Mouse (Mus musculus): Measurements from ENCODE around the gene Cysrt1.

Gene Cysrt1

GRCm38 (mm10) chr2:25234551-25235220, 7.6 kb downstream of the Cysrt1 start:
- DNase-seq (ENCODE audit: low spot score), result no peak

- no peak for DNase-seq (ENCODE audit: low spot score)
Observed at GRCm38 (mm10) chr2:25234050-25234449, 8.2 kb downstream of the Cysrt1 start, which contains the start of gene Slc34a3. Gene Slc34a3 (minus strand): TSS chr2:25234364.

GRCm38 (mm10) chr2:25233421-25233820, 8.8 kb downstream of the Cysrt1 start:
- DNase-seq (ENCODE audit: low spot score), result no peak

GRCm38 (mm10) chr2:25231038-25231437, 11.2 kb downstream of the Cysrt1 start:
- no peak for DNase-seq (ENCODE audit: low spot score)

- no peak for DNase-seq (ENCODE audit: low spot score)
Observed at GRCm38 (mm10) chr2:25230581-25230980, 11.7 kb downstream of the Cysrt1 start.

- no peak for DNase-seq (ENCODE audit: low spot score)
Observed at GRCm38 (mm10) chr2:25229582-25229981, 12.7 kb downstream of the Cysrt1 start.

- no peak for DNase-seq (ENCODE audit: low spot score)
Observed at GRCm38 (mm10) chr2:25228995-25229530, 13.2 kb downstream of the Cysrt1 start.

- DNase-seq (ENCODE audit: low spot score), result peak; percentile 91
Observed at GRCm38 (mm10) chr2:25228431-25228889, 13.8 kb downstream of the Cysrt1 start.

- DNase-seq (ENCODE audit: low spot score), result no peak
Observed at GRCm38 (mm10) chr2:25227406-25227805, 14.8 kb downstream of the Cysrt1 start.

GRCm38 (mm10) chr2:25226864-25227263, 15.4 kb downstream of the Cysrt1 start:
- no peak for DNase-seq (ENCODE audit: low spot score)

- no peak for DNase-seq (ENCODE audit: low spot score)
Observed at GRCm38 (mm10) chr2:25225811-25226379, 16.4 kb downstream of the Cysrt1 start.

GRCm38 (mm10) chr2:25224766-25225752, 17.2 kb downstream of the Cysrt1 start:
- DNase-seq (ENCODE audit: low spot score), result peak; percentile 99

GRCm38 (mm10) chr2:25224492-25224765, 17.8 kb downstream of the Cysrt1 start, which contains the start of gene Tubb4b:
Gene Tubb4b (minus strand): TSS chr2:25224702.
- no peak for DNase-seq (ENCODE audit: low spot score)

GRCm38 (mm10) chr2:25223681-25224491, 18.4 kb downstream of the Cysrt1 start:
- DNase-seq (ENCODE audit: low spot score), result peak; percentile 76

GRCm38 (mm10) chr2:25221331-25221772, 20.9 kb downstream of the Cysrt1 start:
- DNase-seq (ENCODE audit: low spot score), result no peak

- DNase-seq (ENCODE audit: low spot score), result no peak
Observed at GRCm38 (mm10) chr2:25218445-25218844, 23.8 kb downstream of the Cysrt1 start, which contains the start of gene Fam166a. Gene Fam166a (plus strand): TSS chr2:25218745.

GRCm38 (mm10) chr2:25217666-25218065, 24.6 kb downstream of the Cysrt1 start:
- DNase-seq (ENCODE audit: low spot score), result no peak

- DNase-seq (ENCODE audit: low spot score), result no peak
Observed at GRCm38 (mm10) chr2:25214444-25214843, 27.8 kb downstream of the Cysrt1 start, which contains the start of gene Stpg3. Gene Stpg3 (minus strand): TSS chr2:25214637.

GRCm38 (mm10) chr2:25213266-25213865, 28.9 kb downstream of the Cysrt1 start:
- no peak for DNase-seq (ENCODE audit: low spot score)

GRCm38 (mm10) chr2:25211121-25211670, 31.1 kb downstream of the Cysrt1 start, which contains the start of gene Nelfb:
Gene Nelfb (minus strand): TSS chr2:25211489.
- DNase-seq (ENCODE audit: low spot score), result peak; percentile 94

Measured in embryo, embryonic 10 days (tissue).